Mouse (Mus musculus) MEL (cell line): ENCODE measurements around the gene Arhgap9.

Source experiments
- BHLHE40 ChIP-seq: IDR thresholded peaks from 2 replicates; pipeline ENCODE4 v1.6.1; 2012; ENCODE audit warnings: low read depth, mild to moderate bottlenecking, inconsistent platforms, low read length, improper control_type of control experiment, borderline replicate concordance
- CHD2 ChIP-seq: IDR thresholded peaks from 2 replicates; pipeline ENCODE4 v1.6.1; 2011; ENCODE audit warnings: low read length, improper control_type of control experiment
- E2F4 ChIP-seq: IDR thresholded peaks from 2 replicates; pipeline ENCODE4 v1.6.1; 2011; ENCODE audit warnings: low read depth, low read length, improper control_type of control experiment, borderline replicate concordance
- GATA1 ChIP-seq: IDR thresholded peaks from 2 replicates; pipeline ENCODE4 v1.6.1; 2011; ENCODE audit warnings: low read depth, low read length, improper control_type of control experiment
- MAFK ChIP-seq: IDR thresholded peaks from 2 replicates; pipeline ENCODE4 v1.6.1; 2011; ENCODE audit warnings: low read depth, mild to moderate bottlenecking, low read length, improper control_type of control experiment, borderline replicate concordance
- POLR2A ChIP-seq, 2 experiments: IDR thresholded peaks; 2 replicates each; pipeline ENCODE4 v1.6.1; 2011 to 2012; ENCODE audit warnings: low read length in 2 of 2, mild to moderate bottlenecking in 2 of 2, control low read depth in 1 of 2, improper control_type of control experiment in 1 of 2, low read depth in 1 of 2, moderate library complexity in 1 of 2; ENCODE audit not compliant: control insufficient read depth in 1 of 2, insufficient read depth in 1 of 2, poor library complexity in 1 of 2
- ZKSCAN1 ChIP-seq: IDR thresholded peaks from 2 replicates; pipeline ENCODE4 v1.6.1; 2012; ENCODE audit warnings: low read depth, mild to moderate bottlenecking, inconsistent platforms, low read length, improper control_type of control experiment, moderate library complexity

DNA sequence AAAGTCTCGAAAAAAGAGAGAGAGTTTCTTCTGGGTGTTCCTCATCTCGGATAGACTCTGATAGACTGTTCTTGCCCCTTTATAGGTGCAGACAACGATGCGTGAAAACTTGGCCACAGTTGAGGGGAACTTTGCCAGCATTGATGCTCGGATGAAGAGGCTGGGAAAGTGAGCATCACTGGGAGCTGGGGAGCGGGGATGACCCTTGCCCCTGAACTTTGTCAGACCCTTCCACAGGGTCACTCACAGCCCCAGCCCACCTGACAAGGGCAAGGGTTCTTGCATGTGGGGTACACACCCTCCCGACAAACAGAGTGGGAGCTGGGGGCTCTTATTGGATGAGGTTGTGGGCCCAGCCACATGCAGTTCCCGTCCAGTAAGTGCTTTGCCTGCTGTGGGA lies 40.4 kb upstream of the Arhgap9 start:
- TF ChIP-seq E2F4 (no peak), MAFK (no peak), POLR2A (IDR thresholded peaks at IDR 0.05; ENCODE audit: control insufficient read depth in 1 of 2, insufficient read depth in 1 of 2, low read depth in 1 of 2, low read length in 2 of 2, poor library complexity in 1 of 2) (0 out of 4 replicates have a peak, but pooled peaks of 1 of the 2 experiments have one; percentile 30), BHLHE40 (no peak), CHD2 (no peak), ZKSCAN1 (no peak), GATA1 (no peak)
